Mouse (Mus musculus): Measurements from ENCODE around the gene Fancc.
"Not testable (repeated sequence)": the region's sequence is repeated elsewhere in the genome, so short reads cannot be mapped to it uniquely, and the experiment has no call there.

The Fancc gene

DNA sequence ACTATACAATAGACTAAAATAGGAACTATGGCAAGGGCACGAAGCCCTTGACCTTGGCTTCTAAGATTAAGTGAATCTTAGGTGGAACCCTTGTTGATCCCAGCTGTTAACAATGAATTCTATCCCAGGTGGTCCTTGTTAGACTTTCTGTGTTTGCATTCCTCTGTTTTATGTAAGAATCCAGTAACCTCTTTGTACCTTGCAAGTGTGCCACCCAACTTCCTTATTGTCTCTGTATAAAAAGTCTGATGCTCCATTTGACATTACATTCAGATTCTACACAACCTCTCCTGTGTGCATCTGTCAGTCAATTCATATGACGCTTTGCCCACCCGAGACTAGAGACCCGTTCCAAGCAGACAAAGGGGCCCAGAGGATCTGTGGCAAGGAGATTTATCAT, 143.8 kb downstream of the Fancc start:
- not testable (repeated sequence) for DNase-seq (ENCODE audit: low spot score)

DNA sequence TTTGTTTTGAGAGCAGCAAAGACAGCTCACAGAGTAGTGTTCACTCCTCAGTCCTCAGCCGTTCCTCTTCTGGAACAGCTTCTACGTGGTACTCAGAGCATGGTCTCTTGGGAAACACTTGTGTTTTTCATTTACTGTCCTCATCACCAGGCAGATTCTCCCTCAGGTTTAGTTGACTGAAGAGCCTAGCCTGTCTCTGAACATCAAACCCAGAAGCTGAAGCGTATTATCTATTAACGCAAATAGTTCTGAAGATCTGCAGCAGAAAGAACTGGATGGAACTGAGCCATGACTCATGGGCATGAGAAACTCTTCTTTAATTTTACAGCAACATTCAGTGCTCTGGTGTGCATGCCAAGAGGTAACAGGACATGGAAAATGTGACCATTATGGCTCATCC, 147.0 kb downstream of the Fancc start:
- no peak for DNase-seq (ENCODE audit: low spot score)

DNA sequence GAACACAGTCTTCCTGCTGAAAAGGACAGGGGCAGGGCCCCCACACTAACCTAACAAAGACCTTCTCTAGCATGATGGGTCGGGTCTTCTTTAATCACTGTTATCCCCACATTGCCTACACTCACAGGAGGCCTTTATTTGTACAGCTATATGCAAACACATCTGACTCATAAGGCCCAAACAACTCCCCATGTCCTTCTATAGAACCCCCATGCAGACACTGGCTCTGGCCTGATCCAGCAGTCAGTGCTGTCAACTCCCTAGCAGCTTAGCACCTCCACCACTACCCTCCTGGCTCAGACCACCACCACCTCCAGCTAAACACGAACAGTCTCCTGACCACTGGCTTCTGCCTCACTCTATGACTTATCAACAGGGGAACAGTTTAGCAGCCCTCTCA, 149.4 kb downstream of the Fancc start:
- DNase-seq (ENCODE audit: low spot score): no peak

DNA sequence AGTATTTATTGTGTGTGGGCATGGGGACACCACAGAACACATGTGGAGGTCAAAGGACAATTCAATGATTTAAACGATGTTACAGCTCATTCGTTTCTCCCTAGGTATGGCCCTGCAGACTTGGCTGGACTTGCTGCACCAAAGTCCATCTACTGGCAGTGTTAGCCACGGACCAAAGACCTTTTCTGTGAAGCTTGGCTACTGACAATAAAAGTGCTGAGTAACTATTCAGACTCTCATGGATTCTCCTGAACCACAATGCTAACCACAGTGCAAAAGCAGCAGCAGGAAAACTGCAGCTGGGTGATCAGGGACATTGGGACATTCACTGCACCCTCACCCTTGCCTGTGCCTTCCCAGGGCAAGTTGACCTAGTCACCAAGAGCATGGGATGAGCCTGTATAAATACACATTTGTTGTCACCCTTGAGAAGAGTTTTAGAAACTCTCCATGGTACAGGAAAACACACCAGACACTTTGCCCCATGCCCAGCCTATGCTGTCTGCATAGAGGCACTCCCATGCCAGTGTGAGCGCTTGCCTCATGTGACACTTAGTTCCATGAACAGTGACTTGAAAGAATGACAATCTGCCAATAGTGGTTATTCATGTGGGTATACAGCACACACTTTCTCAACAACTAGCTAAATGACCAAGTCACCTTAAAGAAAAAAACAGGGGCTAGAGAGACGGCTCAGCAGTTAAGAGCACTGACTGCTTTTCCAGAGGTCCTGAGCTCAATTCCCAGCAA, 151.4 kb downstream of the Fancc start:
- DNase-seq (ENCODE audit: low spot score): no peak

DNA sequence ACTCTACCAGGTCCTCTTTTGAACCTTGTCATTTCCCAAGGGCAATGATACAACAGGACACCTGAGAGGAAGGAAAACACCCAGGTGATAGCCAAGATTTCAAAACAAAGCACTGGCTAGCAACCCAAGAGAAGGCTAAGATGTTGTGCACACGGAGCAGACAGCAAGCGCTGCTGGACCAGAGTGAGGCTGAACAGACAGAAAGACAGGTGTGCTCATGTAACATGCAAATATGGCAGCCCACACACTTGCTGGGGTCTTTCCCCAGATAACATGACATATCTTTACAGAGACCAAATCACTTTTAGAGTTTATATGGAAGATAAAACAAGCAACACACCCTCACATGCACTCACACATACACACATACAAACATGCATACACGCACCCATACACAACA, 152.6 kb downstream of the Fancc start:
- DNase-seq (ENCODE audit: low spot score): no peak

DNA sequence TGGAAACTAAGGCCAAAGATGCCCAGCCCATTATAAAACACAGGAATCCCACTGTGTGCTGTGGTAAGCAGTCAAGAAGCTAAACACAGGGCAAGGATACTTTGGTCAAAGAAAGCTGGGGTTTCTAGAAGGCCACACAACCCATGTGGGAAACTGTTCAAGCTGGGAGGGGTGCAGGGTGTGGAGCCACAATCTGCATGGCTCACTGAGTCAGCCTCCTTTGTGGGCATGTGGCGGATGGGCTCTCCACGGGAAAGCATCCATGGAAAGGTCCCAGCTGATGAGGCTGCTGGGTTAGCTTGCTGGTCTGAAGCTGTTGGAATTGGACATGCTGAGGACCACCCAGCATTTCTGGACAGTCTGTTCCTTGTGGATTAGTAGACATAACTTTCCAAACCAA, 154.3 kb downstream of the Fancc start:
- no peak for DNase-seq (ENCODE audit: low spot score)

DNA sequence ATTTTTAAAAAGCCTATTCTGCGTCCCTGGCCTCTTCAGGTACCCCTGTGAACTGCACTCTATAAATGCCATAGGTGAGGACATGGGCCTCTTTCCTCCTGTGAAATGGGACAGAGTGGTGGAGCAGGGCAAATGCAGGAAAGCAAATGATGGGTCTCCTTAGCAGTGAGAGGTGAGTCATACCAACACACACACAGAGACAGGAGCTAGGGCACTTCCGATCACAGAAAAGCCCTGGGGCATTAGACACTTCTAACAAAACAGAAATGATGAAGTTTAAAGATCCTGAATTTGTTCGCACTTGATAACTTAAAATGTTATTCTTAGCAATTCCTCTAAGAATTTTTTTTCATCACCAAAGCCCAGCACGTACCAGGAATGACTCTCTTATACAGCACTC, 157.1 kb downstream of the Fancc start:
- DNase-seq (ENCODE audit: low spot score): no peak

DNA sequence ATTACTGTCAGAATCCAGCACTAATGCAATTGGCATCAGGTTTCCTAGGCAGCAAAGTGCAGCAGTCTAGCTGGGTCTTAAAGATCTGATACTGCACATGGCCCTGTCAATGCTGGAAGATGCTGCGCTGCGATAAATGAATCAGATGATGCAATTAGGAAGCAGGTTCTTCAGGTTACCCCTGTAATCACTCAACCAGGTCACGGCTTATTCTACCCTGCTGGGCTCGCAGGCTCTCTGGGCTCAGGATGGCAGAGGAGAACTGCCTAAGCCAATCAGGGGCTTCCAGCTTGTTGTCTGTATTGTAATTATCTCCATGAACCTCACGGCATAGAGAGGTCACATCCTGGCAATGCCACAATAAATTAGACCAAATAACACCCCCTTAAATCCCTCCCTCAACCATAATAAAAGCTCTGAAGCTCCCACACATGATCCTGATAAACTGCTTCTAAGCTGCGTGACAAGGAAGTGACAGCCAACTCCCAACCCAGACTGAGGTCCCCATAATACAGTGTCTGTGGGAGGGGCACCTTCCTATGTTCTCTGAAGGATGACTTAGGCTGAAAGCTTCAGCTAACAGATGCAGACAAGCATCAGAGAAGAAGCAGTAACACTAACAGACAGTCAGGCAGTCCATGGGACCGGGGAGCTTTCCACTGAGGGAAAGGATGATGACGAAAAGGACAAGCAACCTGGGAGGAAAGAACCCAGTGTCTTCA, 159.7 kb downstream of the Fancc start:
- no peak for DNase-seq (ENCODE audit: low spot score)

DNA sequence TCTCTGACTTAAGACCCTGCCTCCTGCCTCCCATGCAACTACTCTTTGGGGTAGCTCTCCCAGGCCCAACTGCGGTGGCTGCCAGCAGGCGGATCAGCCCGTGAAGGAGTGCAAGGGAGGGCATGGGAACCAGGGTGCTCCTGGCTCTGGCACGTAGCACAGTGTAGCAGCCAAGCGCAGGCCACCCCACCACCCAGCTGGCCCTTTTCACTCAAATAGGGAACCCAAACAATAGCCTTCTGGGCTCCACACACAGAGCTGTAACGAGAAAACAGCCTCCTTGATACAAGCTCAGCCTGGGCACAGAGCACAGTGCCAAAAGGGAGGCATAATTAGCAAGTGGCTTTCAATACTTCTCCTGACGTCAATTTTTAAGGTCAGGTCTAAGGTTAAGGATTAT, 160.7 kb downstream of the Fancc start:
- peak; percentile 56 for DNase-seq (ENCODE audit: low spot score)

DNA sequence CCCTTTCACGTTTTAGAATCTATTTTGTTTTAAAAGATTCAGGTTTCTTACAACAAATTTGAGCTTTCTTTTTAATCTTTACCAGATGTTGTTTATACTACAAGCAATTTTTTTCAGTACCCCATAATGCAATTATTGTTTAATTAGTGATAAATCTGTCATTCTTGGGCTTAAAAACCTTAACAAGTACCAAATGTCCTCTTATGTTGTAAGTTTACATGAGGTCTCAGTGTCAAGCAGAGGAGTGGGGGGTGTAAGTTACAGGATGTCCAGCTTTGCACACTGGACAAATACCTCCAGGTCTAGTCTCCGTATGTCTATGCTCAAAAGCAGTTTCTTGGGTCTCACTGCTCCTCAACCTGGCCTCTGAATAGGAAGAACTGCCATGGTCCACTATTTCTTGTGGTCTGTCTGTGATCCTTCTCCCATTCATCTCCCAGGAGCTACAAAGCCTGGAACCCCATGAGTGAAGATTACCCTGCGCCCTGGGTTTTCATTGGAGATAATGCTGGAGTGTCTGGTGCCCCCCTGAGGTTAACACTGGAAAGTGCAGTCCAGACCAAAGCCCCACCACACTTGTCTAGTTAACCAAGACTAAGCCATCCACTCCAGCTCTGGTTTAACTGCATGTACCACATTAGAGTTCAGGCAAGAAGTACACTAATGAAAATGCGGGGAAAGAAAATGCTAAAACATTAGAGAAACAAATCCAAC, 161.5 kb downstream of the Fancc start:
- no peak for DNase-seq (ENCODE audit: low spot score)

DNA sequence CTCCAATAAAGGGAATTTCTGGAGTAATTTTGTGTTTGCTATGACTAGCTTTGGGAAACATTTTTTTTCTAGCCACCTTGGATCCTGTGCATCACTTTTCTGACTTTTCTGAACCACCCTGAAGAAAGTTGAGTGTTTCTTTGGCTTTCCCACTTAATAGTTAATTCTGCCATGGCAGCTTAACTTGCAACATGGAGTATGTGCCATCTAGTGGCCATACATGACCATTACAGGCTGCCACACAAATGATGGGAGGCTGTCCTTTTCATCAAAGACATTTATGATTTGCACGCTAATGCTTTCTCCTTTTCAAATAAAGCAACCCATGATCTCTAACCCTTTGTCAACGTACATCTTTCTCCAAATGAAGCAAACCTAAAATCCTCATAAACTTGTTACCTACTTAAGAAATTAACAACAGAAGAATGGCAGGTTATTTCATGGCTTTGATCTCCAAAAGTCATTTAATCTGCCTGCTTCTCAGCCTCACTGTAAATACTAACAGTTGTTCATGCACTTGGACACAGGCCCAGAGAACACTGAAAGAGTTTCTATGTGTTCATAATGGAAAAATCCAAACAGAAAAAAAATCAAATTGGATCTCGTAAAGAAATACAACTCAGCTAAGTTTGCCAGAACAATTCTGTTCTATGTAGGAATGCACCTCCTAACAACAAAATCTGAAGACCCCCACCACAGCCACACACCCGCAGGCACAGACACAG, 164.3 kb downstream of the Fancc start:
- no peak for DNase-seq (ENCODE audit: low spot score)

DNA sequence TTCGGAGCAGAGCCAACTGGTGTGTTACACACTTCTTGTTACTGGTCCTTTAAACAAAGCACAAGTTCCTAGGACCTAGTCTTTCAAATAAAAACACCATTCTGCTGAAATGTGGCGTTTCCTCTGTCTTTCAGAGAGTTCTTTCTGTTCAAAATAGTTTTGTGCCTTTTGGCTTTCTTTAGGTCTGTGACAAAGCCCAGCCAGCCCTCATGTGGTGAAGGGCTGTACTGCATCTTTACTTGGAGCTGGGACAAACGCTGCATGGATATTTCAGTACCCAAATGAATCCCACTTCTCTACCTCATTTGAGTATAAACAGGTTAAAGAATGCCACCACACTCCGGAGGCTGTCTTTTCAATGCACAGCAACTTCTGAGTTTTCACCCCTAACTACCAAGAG, 165.7 kb downstream of the Fancc start:
- DNase-seq (ENCODE audit: low spot score): no peak

DNA sequence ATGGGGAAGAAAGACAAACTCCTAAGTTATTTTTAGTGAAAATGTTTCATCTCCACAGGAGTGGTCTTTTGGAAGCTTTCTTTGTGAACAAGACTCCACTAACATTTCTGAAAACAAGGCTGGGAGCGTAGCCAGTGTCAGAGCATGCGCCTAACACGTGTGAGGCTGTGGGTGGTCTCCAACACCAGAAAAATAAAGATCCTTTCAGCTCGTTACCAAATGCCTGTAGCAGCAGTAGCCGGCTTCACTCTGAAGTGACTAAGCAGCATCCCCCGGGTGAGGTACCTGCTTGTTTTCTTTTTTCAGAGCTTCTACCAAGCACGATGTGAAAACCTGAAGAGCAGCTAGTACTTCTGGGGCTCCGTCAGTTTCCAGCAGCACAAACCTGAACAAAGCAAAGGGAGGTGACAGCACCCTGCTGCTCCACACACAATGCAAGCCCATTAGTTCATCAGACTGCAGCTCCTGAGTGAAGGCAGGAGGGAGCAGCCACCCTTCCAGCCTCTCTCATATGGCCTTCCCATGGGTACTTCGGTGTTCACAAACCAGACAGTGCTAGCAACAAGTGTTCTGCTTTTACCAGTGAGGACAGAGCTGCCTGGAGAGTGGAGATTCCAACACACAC, 166.7 kb downstream of the Fancc start:
- no peak for DNase-seq (ENCODE audit: low spot score)

DNA sequence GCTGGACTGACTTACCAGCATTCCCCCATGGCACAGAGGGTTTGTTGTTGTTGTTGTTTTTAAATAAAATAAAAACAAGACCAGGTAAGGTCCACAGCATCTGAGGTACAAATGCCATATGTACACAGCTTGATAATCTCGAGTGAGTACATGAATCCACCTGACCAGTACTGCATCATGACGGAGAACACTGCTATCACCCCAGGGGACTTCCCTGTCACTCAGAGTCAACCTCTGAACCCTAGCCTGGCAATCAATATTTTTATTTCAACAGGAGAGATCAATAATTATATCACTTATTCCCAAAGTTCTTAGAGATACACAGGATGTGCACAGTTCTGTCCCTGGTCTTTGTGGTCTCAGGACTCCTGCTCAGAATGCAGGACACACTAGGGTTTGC, 171.1 kb downstream of the Fancc start:
- DNase-seq (ENCODE audit: low spot score): no peak

DNA sequence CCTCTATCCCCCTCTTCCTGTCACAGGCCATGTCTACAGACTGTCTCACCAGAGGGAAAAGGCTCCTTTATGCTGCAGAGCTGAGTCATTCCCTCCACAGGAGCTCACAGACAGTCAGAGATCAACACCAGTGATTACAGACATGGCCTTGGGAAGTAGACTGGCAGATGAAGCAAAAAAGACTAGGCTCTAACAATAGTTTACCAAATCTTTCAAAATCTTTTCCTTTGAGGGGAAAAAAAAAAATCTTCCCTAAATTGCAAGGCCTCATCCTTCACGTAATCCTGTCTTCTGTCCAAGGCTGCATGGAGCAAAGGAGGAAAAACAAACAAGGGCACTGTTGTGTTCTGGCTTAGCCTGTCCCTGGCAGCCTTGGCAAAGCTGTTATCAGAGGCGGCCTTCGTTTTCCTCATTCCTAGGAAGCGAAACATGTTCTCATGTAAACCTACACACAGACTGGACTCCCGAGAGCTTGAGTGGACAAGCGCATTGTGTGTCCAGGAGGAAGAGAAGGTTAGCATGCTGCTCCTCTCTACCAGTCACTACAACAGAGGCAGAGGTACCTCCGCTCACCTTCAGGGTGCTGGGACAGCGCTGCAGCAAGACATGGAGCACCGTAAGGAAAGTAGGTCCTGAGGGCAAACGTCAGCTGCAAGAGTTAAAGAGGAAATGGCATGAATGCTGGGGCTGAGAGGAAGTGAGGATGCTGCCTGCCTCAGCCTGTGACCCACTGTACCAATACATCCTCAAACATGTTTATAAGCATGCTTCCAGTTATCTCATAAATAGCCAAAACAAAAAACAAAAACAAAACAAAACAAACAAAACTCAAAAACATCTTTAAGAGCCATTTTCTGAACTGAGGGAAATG, 171.9 kb downstream of the Fancc start:
- DNase-seq (ENCODE audit: low spot score): no peak

DNA sequence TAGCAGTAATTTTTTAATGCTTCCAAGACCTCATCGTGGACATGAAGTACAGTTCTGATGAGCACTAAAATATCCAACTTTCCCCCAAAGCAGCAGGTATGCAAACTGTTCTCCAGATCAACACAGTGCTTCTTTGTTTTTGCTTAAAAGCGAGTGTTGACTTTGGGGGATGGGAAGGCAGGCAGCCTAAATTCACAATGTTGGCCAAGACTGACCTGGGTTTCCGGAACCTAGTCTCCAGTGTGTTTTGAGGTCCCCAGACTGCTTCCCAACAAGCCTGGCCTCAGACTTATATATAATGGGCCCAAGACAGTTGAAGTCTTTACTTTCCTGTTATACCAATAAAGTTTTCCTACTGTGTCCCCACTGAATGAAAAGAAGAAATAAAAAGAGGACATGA, 172.8 kb downstream of the Fancc start:
- DNase-seq (ENCODE audit: low spot score): no peak

DNA sequence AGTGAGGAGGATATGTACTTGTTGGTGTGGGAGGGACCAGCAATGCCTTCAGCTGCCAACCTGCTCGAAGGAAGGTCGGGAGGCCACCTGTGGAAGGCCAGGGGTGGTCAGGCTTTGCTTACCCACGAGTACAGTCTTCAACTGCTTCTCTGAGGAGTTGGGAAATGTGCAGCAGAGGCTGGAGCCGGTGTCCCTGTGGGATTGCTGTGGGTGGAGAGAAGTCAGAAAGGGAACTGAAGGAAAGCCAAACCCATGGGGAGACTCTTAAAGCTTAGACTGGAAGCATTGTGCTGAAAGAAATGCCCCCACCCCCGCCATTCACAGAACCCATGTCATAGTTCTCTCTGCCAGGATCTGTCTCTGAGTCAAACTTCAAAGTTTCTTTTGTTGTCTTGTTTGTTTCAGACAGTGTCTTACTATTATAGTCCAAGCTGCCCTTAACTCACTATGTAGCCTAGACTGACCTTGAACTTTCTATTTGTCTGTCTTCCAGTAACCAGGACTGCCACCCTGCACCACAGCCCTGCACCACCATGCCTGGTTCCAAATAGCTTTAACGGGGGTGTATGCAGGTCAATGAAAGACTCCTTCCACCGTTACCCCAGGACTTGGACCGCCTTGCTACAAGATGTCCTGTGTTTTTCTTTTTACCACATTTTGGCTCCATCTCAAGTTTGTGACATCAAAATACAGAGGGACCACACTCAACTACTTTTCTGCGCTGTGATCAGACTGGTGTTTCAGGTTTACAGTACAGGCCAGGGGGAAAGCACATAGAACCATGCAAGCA, 173.6 kb downstream of the Fancc start:
- DNase-seq (ENCODE audit: low spot score): no peak

DNA sequence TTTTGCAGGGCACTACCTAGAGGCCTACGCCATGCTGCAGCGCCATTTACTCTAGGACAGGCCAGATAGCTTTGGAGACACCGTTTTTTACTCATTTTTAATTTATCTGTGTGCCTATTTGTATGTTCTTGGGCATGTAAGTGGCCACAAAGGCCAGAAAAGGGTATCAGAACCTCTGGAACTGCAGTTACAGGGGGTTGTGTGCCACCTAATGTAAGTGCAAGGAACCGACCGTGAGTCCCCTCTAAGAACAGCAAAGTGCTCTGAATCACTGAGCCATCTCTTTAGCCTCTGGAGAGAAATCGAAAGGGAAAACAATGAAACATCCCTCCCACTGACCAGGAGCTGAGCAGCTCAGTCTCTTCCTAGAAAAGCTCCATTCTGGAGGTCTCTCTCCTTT, 174.3 kb downstream of the Fancc start:
- DNase-seq (ENCODE audit: low spot score): no peak

DNA sequence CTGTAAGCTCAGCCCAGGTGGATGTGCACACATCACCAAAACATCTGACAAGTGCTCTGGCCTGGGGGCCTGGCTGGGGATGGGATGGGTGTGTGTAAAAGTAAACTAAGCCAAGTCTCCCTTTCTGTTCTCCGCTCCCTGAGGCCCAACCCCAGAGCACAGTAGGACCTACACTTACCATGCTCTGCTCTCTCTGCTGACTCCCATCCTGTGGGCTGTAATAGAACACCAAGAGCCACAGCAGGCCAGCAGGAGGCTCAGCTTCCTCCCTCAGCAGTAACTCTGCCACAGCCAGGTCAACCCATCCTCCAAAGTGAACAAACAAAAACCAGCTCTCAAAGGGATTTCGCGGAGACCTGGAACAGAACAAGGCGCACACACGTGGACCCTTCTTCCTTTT, 175.4 kb downstream of the Fancc start:
- DNase-seq (ENCODE audit: low spot score): no peak

DNA sequence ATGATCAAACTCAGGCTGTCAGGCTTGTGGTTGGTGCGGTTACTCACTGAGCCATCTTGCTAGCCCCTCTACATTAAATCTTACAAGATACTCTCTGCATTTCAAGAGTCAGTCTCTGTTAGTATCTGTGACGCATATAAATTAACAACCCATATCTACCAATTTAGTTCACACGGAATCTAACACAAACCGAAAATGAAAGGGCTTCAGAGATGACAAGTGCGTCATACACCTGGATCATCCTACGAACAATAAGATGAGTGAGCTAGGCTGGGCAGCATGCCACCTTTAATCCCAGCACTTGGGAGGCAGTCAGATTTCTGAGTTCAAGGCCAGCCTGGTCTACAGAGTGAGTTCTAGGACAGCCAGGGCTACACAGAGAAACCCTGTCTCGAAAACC, 177.3 kb downstream of the Fancc start:
- DNase-seq (ENCODE audit: low spot score): no peak
